Mouse (Mus musculus) spleen, postnatal 36 days (tissue): ENCODE results near the gene Tmem273.
A peak's percentile ranks its signal among the peaks of the same experiment; 100 is the strongest.

Experiments used
- DNase-seq, 2 experiments: peaks; one replicate each; pipeline ENCODE4 v3.0.0; 2022; ENCODE audit warnings: low spot score in 2 of 2, mixed read lengths in 1 of 2

Tmem273 gene

DNA sequence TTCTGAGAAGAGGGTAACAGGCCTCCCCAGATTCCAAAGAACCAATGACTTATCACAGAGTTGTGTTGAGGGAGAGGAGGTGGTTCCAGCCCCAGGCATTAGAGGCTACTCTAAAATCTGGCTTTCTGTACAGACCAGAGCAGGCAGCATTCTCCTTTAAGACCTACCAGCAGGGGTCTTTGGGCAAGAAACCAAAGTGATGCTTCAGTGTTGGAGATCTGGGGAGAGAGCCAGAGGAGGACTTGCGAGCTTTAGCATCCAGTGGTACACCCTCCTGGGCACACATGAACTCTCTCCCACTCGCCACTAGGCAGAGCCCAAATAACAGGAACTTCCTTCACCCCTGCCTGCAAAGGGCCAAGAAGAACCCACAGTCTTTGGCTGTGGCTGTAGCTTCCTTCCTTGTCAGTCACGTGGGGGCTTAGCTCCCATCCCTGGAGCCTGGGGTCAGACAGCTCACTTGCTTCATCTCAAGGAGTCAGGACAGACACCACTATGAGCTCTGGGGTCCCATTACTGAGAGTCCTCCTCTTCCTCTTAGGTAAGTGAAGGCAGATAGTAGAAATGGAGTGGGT, at the start of gene Tmem273:
TSS of gene Tmem273 (plus strand) at position 408 of the 575 bp plus-strand sequence.
- DNase-seq: peak; percentile 6 to 10

DNA sequence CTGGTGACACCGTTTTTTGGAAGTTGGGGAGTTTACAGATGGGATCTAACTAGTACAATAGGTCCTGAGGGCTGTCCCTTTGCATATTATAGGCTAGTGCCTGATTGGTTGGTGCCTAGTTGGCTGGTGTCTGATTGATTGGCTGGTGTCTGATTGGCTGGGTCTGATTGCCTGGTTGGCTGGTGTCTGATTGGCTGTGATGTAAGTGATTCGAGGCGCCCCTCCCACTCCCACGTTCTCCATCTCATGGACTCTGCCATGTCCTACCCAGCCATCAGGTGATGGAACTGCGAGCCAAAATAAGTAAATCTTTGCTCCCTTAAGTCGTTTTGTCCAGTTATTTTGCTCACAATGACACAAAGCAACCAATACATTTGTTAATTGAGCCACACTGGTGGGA, 49.2 kb upstream of the Tmem273 start:
- DNase-seq: no peak

DNA sequence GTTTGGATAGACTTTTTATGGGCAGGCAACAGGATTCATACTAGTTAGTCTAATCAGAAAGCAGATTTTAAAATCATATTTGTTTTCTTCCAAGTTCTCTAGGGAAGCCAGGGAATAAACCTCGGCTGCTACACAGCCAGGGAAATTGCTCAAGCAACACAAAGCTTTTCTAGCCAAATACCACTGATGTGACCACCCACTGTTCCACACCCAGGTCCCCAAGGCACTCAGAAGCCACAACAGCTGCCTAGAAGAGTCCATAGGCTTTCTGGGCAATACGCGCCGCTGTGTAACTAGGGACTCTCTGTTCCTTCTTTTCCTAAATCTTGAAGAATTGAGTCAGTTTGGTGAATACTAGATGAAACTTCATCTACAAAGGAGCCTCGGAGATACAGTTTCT, 47.2 kb upstream of the Tmem273 start:
- no peak for DNase-seq

DNA sequence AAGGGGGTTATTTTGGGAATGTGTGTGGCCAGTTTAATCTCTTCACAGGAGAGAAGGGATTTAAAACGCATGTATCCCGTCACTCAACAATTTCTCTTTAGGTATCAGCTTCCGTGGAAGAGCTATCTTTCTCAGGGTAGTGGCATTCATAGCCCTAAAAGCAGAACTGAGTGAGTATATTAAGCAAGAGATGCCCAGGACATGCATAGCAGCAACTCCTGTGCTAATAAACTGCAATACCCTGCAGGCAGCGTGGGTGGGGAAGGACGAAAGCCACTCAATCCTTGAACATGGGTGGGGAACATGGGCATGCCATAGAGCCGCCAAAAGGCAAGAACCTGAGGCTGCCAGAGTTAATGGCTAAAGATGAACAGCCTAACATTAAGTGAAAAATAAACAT, 37.2 kb upstream of the Tmem273 start:
- no peak for DNase-seq

DNA sequence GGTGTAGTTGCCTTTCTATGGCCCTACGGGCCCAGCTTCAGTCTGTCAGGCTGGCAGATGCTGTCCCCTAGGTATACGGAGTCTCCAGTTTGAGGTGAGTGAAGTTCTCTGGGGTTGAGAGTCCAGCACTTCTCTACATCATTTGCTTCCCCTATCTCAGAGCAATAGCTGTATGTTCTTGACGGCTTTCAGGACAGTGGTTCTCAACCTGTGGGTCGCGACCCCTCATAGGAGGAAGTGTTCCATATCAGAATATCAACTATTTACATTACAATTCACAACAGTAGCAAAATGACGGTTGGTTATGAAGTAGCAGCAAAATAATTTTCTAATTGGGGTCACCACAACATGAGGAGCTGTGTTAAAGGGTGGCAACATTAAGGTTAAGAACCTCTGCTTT, 35.0 kb upstream of the Tmem273 start:
- no peak for DNase-seq

DNA sequence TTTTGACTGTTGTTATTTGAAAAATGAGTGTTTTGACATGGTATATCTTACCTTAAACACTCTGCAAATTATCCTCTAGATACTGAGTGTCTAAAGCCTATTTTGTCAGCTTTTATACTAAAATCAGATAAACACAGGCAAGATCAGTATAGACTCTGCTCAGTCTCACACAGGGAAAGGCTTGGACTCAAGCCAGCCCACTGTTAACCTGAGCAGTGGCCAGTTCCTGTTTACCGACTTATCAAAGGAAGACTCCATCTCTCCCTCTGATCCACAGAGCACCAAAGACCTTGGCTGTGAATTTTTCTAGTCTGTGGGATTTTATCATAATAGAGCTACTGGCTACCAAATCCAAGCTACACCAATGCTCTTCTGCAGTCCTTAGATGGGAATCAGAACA, 31.5 kb upstream of the Tmem273 start:
- DNase-seq: no peak

DNA sequence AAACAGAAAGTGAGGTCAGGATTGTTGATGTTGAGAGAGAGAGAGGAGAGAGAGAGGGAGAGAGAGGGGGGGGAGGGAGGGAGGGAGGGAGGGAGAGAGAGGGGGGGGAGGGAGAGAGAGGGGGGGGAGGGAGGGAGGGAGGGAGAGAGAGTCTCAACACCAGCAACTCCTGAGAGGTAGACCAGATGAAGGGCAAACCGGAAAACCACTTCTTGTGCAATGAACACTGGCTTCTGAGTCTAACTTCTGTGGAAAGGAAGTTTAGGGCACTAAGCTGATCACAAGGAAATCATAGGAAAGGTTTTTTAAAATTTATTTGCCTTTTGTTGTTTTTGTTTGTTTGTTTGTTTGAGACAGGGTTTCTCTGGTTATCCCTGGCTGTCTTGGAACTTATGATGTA, 23.6 kb upstream of the Tmem273 start:
- no peak for DNase-seq

DNA sequence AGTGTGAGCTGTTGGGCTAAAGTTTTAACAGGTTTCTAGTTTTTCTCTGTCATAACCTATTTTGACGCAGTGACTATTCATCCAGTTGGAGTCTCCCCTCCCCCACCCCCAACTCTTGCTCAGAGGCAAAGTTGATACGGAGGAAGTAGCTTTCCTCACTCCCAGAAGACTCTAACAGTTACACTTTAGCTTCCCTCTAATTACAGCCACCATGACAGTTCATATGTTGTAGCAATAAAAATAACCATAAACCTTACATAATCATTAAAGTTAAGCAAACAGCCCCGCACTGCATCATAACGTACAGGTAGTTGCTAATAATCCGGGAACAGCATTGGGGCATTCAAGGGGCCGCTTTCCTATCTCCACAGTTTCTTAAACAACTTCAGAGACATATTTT, 15.2 kb upstream of the Tmem273 start:
- no peak for DNase-seq

DNA sequence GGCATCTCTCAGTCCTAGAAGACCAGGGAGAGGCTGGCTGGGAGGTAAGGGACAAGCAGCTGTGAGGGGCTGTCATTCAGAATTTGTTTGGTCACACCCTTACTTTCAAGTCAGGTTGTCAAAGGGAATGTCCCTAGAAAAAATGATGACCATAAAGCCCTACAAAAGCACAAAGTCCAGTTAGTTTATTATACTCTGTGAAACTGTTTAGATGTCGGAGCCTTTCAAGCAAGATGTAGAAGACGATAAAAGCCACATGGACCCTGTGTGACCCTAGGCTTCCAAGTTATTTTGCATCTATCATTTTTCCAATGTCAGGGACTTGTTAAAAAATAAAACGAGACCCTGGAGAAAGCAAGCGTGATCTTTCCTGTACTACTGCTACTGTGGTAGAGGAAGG, 13.7 kb upstream of the Tmem273 start:
- DNase-seq: no peak

DNA sequence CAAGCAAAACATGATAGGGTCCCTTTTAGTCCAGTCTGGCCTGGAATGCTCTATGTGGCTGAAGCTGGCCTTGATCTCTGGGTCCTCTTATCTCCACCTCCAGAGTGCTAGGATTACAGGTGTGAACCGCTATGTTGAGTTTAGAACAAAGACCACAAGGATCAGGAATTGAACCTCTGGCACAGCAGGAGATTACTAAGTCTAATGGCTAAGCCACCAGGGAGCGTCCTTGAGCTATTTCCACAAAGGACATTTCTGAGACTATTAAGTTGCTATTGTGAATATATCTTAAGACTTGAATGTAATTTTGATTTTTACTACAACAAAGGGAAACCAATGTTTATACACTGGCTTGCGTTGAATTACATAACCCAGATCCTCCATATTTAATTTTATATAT, 13.0 kb upstream of the Tmem273 start:
- no peak for DNase-seq

DNA sequence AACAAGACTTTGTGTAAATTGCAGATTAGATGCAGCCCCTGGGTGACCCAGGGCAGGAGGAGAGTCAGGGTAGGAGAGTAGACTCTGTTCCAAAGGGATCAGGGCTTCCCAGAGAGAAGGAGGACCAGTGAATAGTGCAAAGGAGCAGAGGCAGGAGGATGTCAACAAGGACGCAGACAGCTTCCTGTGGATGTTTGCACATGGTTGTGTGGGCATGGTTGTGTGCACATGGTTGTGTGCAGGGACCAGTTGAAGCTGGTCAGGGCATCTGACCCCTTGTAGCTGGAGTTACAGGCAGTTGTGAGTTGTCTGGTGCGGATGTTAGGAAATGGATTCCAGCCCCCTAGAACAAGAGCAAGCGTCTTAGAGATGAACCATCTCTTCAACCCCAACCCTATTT, 12.3 kb upstream of the Tmem273 start:
- no peak for DNase-seq

DNA sequence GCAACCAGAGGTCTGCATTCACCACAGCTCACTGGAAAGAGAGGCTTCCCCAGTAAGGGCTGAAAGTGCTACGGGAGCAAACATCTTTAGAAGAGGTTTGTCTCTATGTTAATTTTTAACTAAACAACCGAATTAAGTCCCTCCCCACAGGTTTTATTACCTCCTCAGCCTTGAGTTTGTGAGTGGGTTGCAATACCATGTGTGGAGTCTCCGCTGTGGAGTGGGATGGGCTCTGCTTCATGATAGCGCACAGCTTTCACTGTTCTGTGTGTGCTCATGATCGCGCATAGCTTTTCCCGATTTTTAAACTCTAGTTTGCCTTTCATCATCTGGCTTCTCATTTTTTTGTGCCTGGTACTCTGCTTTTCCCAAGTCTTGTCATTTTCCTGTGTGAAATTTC, 9.7 kb upstream of the Tmem273 start:
- no peak for DNase-seq

DNA sequence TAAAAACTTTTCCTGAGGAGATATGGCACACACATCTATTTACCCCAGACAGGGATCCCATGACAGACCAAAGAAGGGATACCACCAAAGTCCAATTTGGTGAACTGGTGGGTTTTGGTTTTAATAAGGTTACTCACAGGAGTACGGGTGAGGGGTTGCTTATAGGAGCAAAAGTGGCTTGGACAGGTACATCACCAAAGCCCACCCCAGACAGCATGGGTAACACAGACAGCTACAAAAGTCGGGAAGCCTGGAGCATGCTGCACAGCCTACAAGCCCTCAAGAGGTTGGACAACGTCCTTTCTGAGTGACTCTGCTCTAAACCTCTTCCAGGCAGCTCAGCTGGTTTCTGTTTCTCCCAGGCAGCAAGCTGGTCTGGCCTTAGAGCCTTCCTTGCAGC, 7.4 kb upstream of the Tmem273 start:
- no peak for DNase-seq

DNA sequence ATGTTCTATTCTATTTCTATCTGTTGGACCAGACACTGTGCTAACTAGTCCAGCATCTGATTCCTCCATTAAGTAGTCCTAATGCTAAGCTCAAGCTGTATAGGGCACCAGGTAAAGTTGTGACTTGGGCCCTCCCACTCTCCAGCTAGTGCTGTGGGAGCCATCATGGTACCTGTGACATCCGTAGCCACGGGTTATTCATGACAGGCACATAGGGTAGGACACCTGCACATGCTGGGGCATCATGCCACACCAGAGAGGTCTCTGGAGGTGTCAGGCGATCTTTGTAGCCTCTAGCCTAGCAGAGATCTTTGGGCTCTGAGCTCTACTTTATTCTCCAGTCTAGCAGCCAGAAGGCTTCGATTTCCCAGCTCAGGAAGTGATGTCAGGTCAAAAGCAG, 2.9 kb upstream of the Tmem273 start:
- no peak for DNase-seq

DNA sequence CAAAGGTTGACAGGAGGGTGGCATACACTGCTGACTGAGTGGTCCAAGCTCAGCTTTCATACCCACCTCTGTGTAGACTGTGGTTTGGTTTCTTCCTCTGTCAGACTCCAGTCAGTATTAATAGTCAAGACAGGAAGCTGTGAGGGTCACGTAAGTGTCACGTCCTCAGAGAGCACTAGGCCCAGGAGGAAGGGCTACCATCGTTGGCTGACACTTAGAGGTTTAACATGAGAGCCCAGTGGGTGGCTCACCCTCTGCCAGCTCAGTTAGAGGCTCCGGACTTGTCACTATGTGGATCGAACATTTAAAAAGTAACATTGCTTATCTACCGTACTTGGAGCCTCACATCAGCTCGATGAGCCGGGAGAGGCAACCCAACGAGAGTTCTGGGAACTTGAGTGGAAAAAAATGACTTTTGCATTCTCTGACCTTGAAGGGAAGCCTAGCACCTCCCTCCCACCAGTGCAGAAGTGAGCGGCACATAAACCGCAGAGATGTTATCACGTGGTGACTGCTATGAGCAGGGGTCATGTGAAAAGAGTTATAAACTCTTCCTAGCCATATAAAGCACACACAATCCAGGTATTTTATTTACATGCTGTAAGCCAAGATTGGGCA, 1.5 kb upstream of the Tmem273 start:
- DNase-seq: peak; percentile 6 to 12

DNA sequence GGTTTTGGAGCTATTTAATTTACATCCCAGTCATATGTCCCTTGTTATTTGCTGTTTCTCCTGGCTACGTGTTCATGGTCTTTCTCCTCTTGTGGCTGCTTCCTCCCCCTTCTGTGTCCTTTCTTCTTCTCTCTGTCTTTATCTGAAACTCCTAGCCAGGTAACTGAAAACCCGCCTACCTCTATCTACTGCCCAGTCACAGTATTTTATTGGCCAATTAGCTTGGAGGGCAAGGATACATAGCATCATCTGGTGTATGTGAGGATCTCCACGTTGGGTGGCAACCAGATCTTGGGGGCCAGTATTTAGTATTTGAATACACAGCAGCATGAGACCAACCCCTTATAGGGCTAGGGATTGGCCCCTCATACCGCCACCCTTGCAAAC, 1.0 kb upstream of the Tmem273 start:
- DNase-seq: no peak

DNA sequence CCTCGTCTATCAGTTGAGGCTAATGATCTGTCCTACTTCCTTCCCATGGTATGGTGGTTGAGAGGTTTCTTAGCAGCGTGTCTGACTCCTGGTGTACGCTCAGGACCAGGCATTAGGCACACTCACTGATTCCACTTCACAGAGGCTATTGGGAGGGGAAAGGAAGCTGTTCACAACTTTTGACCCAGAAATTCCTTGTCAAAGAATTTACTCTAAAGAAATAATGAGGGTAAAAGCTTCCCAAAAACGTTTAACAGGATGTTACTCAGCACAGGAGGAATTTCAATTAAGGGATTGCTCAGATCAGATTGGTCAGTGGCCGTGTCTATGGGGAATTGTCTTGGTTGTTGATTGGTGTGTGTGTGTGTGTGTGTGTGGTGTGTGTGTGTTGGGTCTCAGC, 1.9 kb downstream of the Tmem273 start:
- DNase-seq: no peak

DNA sequence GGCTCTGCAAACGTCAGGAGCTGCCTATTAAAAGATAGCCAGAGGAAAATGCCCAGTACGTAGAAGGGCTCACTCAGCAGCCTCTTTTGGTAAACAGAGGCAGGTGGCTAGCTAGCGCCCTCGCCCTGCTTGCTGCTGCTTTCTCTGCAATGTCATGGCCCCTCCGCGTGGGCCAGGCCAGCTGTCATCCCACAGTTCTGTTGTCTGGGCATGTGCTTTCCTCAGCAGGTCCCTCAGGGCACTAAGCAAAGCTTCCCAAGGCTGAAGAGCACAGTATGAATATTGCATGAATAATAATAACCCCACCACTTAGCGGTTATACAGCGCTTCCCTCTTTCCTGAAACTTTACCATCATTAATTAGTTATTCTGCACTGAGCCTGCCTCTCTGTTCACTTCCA, 10.6 kb downstream of the Tmem273 start:
- no peak for DNase-seq

DNA sequence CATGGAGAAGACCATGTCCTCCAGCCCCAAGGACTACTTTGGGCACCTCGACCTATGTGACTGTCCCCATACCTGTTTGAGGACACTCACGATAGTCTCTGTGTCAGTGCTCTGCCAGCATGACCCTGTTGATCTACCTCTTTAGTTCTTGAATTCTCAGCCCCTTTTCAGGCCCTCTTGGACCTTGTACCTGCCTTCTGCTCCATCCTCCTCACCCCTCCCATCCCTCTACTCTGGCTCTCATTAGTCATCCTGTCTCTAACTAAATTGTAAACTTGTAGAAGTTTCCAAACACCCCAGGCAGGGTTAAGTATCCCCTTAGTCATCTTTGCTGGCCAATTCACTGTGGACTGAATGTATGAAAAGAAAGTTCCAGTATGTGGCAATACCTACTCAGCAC, 12.0 kb downstream of the Tmem273 start:
- no peak for DNase-seq

DNA sequence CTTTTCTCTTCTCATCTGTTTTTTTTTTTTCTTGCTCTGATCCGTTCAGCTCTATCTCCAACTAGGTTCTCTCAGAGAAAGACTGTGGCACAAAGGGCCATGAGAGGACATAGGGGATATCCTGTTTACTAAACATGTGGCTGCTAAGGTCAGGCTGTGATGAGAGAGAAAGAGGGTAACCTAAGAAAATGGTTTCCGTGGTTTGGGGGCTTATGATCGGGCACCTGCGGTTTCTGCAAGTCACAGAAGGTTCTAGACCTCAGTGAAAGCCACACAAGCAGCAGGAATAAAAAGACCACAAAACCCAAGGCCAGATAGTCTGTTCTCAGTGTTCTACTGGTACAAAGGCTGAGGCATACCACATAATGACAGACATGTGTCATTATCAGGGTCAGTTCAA, 12.6 kb downstream of the Tmem273 start:
- no peak for DNase-seq

DNA sequence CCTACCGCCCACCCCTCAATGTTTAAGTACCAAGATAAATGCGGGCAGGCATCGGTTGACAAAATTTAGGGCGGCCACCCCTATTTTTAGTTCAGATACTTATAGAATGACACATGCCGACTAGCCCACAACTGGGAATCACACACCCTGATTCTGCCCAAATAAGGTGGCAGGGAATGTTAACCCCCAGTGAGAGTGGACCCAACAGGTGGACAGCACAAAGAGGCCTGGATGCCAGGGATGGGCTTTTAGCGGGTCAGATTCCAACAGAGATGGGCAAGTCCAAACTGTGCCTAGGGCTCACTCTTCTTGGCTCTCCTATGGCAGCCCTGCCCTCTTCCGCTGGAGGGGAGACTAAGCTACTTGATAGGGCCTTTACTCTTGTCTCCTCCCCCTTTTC, 14.3 kb downstream of the Tmem273 start:
- DNase-seq: no peak

DNA sequence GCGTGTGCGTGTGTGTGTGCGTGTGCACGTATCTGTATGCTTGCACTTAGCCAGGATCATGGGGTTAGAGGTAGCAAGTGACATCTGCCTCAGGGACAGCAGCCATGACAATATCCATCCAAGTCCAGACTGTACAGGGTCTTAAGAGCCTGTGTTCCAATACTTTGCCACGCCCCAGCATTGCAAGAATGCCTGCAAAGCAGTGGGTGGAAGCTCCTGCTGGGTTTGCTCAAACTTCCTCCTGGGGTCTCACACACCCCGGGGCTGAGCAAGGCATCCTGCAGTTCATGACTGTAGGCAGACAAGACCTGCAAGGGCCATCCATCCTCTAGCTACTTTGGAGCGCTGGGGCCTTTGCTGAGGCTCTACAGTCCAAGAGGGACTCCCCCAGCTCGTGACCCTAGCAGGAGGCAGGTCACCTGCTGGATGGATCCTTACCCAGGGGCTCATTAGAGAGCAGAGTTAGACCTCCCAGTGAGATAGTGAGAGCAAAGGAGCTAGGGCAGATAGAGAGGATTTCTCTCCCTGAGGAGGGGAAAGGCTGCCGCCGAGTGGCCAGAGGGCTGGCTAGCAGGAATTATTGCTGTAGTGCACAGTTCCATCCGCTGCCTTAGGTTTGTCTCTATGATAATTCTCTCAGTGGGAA, 15.4 kb downstream of the Tmem273 start:
- DNase-seq: no peak

DNA sequence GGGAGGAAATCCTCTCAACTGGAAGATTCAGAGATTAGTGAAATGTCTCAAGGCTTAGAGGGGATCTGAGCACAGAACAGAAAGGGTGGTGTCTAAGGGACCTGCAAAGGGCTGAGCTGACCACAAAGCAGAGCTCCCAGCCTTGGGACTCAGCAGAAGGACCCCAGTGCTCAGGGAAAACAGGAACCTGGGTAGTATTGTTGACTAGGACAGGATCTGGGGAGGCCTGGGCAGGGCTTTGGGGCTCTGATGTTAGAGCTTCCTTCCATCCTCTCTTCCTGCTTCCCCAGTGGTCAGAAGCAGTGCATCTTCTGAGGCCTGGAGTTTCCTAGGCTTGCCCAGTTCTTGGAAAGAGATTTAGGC, 15.9 kb downstream of the Tmem273 start:
- no peak for DNase-seq

DNA sequence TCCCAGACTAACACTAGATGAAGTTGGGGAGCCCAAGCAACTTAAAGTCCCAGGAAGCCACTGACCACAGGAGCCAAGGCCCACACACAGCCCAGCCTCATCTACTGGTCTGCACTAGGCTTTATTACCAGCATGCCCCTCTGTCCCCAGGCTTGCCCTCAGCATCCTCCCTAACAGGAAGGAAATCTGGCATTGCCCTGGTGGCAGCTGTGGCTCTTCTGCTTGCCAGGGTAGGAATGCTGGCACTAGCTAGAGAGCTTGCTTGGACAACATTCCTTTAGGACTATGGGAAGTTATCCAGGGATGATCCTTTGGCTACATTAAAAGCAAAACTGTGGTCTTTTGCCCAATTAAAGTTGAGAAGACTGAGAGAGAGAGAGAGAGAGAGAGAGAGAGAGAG, 24.3 kb downstream of the Tmem273 start:
- no peak for DNase-seq
